Mouse (Mus musculus) embryonic facial prominence, embryonic 15.5 days (tissue): ENCODE results near the gene Mcmbp. TPM values are rescaled to one million over a fixed set of nuclear protein-coding genes. Genes with fewer than 3 reads are reported as not detected.

Experiments
- ATAC-seq: fragments of 200-750 bp; cut with Nextera tagmentation; 2 replicates; pipeline ENCODE4 v1.8.0; 2017; ENCODE audit warnings: low read depth, moderate TSS enrichment; ENCODE audit not compliant: insufficient number of reproducible peaks, low FRiP score, low TSS enrichment
- H3K27ac ChIP-seq: fragments of 300-500 bp; sonication (generic); replicated peaks from 2 replicates; pipeline ENCODE4 v1.5.1; 2015; ENCODE audit warnings: mild to moderate bottlenecking, inconsistent platforms
- H3K27me3 ChIP-seq: fragments of 300-500 bp; sonication (generic); 2 replicates; pipeline ENCODE4 v1.6.1; 2015; ENCODE audit warnings: inconsistent platforms
- H3K36me3 ChIP-seq: fragments of 300-500 bp; sonication (generic); 2 replicates; pipeline ENCODE4 v1.6.1; 2015; ENCODE audit warnings: mild to moderate bottlenecking, inconsistent platforms
- H3K4me1 ChIP-seq: fragments of 300-500 bp; sonication (generic); 2 replicates; pipeline ENCODE4 v1.6.1; 2015; ENCODE audit warnings: inconsistent platforms
- H3K4me2 ChIP-seq: fragments of 300-500 bp; sonication (generic); replicated peaks from 2 replicates; pipeline ENCODE4 v1.6.1; 2015; ENCODE audit warnings: mild to moderate bottlenecking, inconsistent platforms
- H3K4me3 ChIP-seq: fragments of 300-500 bp; sonication (generic); replicated peaks from 2 replicates; pipeline ENCODE4 v1.5.1; 2015; ENCODE audit warnings: mild to moderate bottlenecking, inconsistent platforms
- H3K9ac ChIP-seq: fragments of 300-500 bp; sonication (generic); 2 replicates; pipeline ENCODE4 v1.6.1; 2015; ENCODE audit warnings: inconsistent platforms
- H3K9me3 ChIP-seq: fragments of 300-500 bp; sonication (generic); replicated peaks from 2 replicates; pipeline ENCODE4 v1.6.1; 2016; ENCODE audit warnings: inconsistent platforms
- WGBS: fragments of 180-500 bp; shearing (Covaris S2); methylation state at CpG from one replicate; pipeline ENCODE4 v1.1.7; 2015; 5-methylcytosine and 5-hydroxymethylcytosine counted together
- polyA plus RNA-seq: library from polyadenylated mRNA; unstranded; fragments of >200 nt; fragmentation: Nextera tagmentation; extraction: Ambion mirVana; gene quantifications from 2 replicates; pipeline ENCODE4 v1.2.1, GENCODE M21; 2015

Gene Mcmbp
- polyA plus RNA-seq, 1 experiment from 2014 or later: 54.5 TPM

DNA sequence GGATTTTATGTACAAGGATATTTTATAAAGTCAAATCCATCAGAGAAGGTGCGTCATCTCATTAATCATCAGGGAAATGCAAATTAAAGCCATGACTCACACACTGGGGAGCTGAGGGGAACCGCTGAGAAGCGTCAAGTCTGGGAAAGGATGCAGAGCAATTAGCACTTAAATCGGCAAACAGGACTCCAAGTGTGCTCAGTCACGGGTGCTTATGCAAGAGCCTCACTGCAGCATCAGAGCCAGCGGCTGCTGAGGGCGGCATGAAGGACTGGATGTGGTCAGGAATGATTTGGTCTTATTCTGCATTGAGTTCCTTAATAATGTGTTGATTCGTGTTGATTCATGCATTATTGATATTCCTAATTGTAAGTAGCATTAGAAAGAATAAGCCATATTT lies 68.3 kb downstream of the Mcmbp start:
- no peak overlapping the region for H3K9ac ChIP-seq
- 20% methylated on average over 8 of the region's 8 CpGs for WGBS
- H3K27me3 ChIP-seq: no peaks in the 10 kb centered on the region
- peaks cover 10% of the 10 kb centered on the region for H3K4me1 ChIP-seq
- no peaks in the 10 kb centered on the region for H3K9me3 ChIP-seq
- no peak overlapping the region for H3K4me3 ChIP-seq
- 0 out of 2 replicates have a peak overlapping the region, but pooled peaks have one; percentile 23 for H3K4me2 ChIP-seq
- no peak; the same call in 1 of the 2 replicates for ATAC-seq
- H3K36me3 ChIP-seq: peaks cover 12% of the 10 kb centered on the region; the same call in 1 of the 2 replicates
- no peak overlapping the region for H3K27ac ChIP-seq

DNA sequence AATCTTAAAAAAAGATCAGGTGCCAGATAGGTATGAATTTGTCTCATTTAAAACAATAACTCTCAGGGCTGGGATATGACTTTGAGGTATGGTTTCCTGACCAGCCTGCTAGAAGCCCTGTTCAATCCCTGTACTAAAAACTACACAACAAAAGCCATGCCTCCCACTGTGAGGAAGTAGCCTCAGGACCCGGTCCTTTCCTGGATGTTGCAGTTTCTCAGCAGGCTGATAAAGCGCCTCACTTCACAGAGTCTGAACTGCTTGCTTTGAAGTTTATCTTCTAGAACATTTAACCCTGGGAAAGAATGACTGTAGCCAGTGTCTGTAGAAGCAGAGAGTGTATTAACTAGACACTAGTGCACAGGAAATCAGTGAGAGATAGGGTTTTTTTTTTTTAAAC lies 71.5 kb downstream of the Mcmbp start:
- 51% methylated on average over 2 of the region's 2 CpGs for WGBS
- H3K9me3 ChIP-seq: no peaks in the 10 kb centered on the region; the same call in 1 of the 2 replicates

DNA sequence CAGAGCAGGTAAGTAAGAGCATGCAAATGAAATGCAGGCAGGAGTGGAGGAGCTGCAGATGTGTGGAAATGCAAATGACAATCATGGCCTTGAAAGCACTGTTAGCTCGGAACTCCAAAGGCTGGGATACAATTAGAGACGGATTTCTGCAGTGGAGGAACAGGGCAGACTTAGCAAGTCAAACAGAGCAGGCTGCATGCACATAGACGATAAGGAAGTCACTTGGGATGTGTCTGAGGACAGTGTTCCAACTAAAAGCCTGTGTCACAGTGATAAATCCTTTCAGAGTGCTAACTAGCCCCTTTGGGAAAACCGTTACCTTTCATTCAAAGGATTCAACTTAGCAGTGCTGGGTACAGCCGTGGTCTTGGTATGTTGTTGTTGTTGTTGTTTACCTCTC lies 72.5 kb downstream of the Mcmbp start:
- no peak for ATAC-seq
- WGBS: 71% methylated on average over 5 of the region's 5 CpGs

More for the DNA sequence above, 71.5 kb downstream of the Mcmbp start:
- Histone ChIP-seq H3K4me3 (no peak overlapping the region), H3K27me3 (no peaks in the 10 kb centered on the region), H3K4me1 (peaks cover 10% of the 10 kb centered on the region), H3K4me2 (no peak overlapping the region), H3K36me3 (peaks cover 13% of the 10 kb centered on the region; the same call in 1 of the 2 replicates), H3K27ac (no peak overlapping the region), H3K9ac (no peak overlapping the region)
- ATAC-seq: no peak

DNA sequence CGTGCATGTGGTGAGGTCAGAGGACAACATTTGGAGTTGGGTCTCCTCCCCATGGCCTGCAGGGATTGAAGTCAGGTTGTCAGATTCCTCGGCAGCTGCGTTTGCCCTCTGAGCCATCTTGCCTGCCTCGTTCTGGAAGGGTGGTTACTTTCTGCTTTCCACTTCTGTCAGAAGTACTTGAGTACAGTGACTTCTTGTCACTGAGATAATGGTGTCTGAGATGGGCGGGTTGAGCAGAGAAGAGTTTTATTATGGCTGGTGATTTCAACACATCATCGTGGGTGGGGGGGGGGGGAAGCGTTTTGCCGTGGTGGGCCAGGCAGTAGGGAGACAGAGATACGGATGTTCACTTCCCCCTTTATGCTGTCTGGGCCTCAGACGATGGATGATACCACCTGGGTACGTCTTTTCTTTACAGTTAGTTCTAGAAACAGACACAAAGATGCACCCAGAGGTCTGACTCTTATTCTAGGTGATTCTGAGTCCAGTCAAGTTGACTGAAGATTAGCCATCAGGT lies 75.4 kb downstream of the Mcmbp start:
- no peak overlapping the region for H3K9ac ChIP-seq
- 87% methylated on average over 11 of the region's 11 CpGs for WGBS
- no peaks in the 10 kb centered on the region for H3K27me3 ChIP-seq
- no peak for ATAC-seq
- H3K36me3 ChIP-seq: peaks cover 13% of the 10 kb centered on the region; the same call in 1 of the 2 replicates
- H3K4me1 ChIP-seq: no peaks in the 10 kb centered on the region
- no peaks in the 10 kb centered on the region; the same call in 1 of the 2 replicates for H3K9me3 ChIP-seq
- no peak overlapping the region for H3K4me2 ChIP-seq
- no peak overlapping the region for H3K27ac ChIP-seq
- no peak overlapping the region for H3K4me3 ChIP-seq

More for the DNA sequence above, 72.5 kb downstream of the Mcmbp start:
- Histone ChIP-seq H3K4me1 (peaks cover 10% of the 10 kb centered on the region), H3K27ac (no peak overlapping the region), H3K9ac (no peak overlapping the region), H3K4me3 (no peak overlapping the region), H3K4me2 (no peak overlapping the region), H3K27me3 (no peaks in the 10 kb centered on the region), H3K36me3 (peaks cover 13% of the 10 kb centered on the region; the same call in 1 of the 2 replicates), H3K9me3 (no peaks in the 10 kb centered on the region; the same call in 1 of the 2 replicates)

DNA sequence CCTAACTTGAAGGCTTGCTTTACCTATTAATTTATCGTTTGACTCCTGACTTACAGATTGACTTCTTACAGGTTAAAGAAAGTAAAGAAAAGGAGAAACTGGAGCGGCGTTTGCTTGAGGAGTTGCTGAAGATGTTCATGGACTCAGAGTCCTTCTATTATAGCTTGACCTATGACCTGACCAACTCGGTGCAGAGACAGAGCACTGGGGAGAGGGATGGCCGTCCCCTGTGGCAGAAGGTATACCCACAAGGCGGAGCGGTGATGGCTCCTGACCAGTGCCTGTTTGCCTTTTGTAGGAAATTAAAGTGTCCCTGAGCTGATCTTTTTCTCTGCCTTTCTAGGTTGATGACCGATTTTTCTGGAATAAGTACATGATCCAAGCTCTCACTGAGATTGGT lies 76.4 kb downstream of the Mcmbp start:
- Histone ChIP-seq H3K9me3 (no peaks in the 10 kb centered on the region; the same call in 1 of the 2 replicates), H3K9ac (no peak overlapping the region), H3K4me2 (no peak overlapping the region), H3K27ac (no peak overlapping the region), H3K4me3 (no peak overlapping the region), H3K27me3 (no peaks in the 10 kb centered on the region), H3K4me1 (no peaks in the 10 kb centered on the region), H3K36me3 (peaks cover 12% of the 10 kb centered on the region; the same call in 1 of the 2 replicates)
- ATAC-seq: no peak
- WGBS: 88% methylated on average over 8 of the region's 8 CpGs

DNA sequence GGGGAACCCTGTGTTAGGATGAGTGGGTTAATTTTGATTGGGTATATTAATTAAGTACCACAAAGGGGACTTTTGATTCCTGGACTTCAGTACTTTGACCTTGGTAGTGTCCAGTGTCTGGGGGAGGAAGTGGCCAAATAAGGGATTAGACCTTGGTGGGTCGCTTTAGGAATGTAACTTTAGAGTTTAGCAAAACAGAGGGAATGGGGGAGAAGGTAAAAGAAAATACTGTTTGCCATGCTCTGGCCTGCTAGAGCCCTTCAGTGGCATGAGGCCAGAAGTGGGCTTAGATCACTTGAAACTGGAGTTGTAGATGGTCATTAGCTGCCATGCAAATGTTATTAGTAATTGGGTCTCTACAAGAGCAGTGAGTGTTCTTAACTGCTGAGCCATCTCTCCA lies 83.3 kb downstream of the Mcmbp start:
- Histone ChIP-seq H3K27ac (no peak overlapping the region), H3K36me3 (no peaks in the 10 kb centered on the region), H3K9me3 (no peaks in the 10 kb centered on the region), H3K4me3 (no peak overlapping the region), H3K9ac (no peak overlapping the region), H3K27me3 (no peaks in the 10 kb centered on the region), H3K4me2 (no peak overlapping the region), H3K4me1 (no peaks in the 10 kb centered on the region)
- WGBS: 69% methylated on average over 1 of the region's 1 CpGs
- ATAC-seq: no peak

Other genes with a start within 250 kb of the Mcmbp start
- gene Bag3, start 216.9 kb downstream of the Mcmbp start, polyA plus RNA-seq: 22.1 and 22.5 TPM in 2 replicates
- 15.6 and 18.8 TPM in 2 replicates for gene Inpp5f, start 129.2 kb downstream of the Mcmbp start, polyA plus RNA-seq
- gene Sec23ip, start 4.4 kb upstream of the Mcmbp start, polyA plus RNA-seq: 35.3 and 38.2 TPM in 2 replicates